Mouse (Mus musculus): ENCODE results near the gene Srrm2. TPM values are rescaled to one million over a fixed set of nuclear protein-coding genes. Genes with fewer than 3 reads are reported as not detected.
"Not testable (repeated sequence)": the region's sequence is repeated elsewhere in the genome, so short reads cannot be mapped to it uniquely, and the experiment has no call there.

Srrm2 gene
- polyA plus RNA-seq, 1 experiment: 720 TPM

GRCm38 (mm10) chr17:23770896-23771283 is 19.4 kb upstream of the Srrm2 start:
- H3K4me1 ChIP-seq (ENCODE audit: control insufficient read depth, insufficient read depth, low read length): peaks cover under 1% of the 10 kb centered on the region; the same call in 1 of the 2 replicates
- peak overlapping the region; percentile 88 for H3K4me3 ChIP-seq (replicated peaks; ENCODE audit: insufficient read depth, low read depth, low read length)
- H3K27ac ChIP-seq (ENCODE audit: insufficient read depth, low read length): peak overlapping the region; percentile 64
- H3K27me3 ChIP-seq (ENCODE audit: control insufficient read depth, insufficient read depth, low read length): no peaks in the 10 kb centered on the region
- TF ChIP-seq CTCF (IDR thresholded peaks at IDR 0.05; ENCODE audit: borderline replicate concordance, insufficient read depth, low read depth, low read length) (no peak), POLR2A (IDR thresholded peaks at IDR 0.05; ENCODE audit: borderline replicate concordance, insufficient read depth, low read length) (no peak)
- DNase-seq: no peak
- under 1% methylated on average over 19 of the region's 19 CpGs for WGBS

- Histone ChIP-seq H3K27me3 (ENCODE audit: control insufficient read depth, insufficient read depth, low read length) (no peaks in the 10 kb centered on the region), H3K4me1 (ENCODE audit: control insufficient read depth, insufficient read depth, low read length) (no peaks in the 10 kb centered on the region), H3K27ac (ENCODE audit: insufficient read depth, low read length) (peak within 1 kb of the TSS; percentile 64), H3K4me3 (replicated peaks; ENCODE audit: insufficient read depth, low read depth, low read length) (peak within 1 kb of the TSS; percentile 88)
- DNase-seq: peak; percentile 99 to 100
- TF ChIP-seq POLR2A (IDR thresholded peaks at IDR 0.05; ENCODE audit: borderline replicate concordance, insufficient read depth, low read length) (peak; percentile 69), CTCF (IDR thresholded peaks at IDR 0.05; ENCODE audit: borderline replicate concordance, insufficient read depth, low read depth, low read length) (no peak)
- WGBS: 3% methylated on average over 58 of the region's 58 CpGs
Measured at GRCm38 (mm10) chr17:23771284-23772218, 18.8 kb upstream of the Srrm2 start, which contains the start of gene Flywch1. Gene Flywch1, minus strand, starts transcription at chr17:23771602.

GRCm38 (mm10) chr17:23772219-23772556 is 18.1 kb upstream of the Srrm2 start:
- peak overlapping the region; percentile 63 for H3K4me3 ChIP-seq (replicated peaks; ENCODE audit: insufficient read depth, low read depth, low read length)
- WGBS: 51% methylated on average over 2 of the region's 2 CpGs
- H3K4me1 ChIP-seq (ENCODE audit: control insufficient read depth, insufficient read depth, low read length); H3K27ac ChIP-seq (ENCODE audit: insufficient read depth, low read length); H3K27me3 ChIP-seq (ENCODE audit: control insufficient read depth, insufficient read depth, low read length); DNase-seq: not testable (repeated sequence)

GRCm38 (mm10) chr17:23773676-23774075 is 16.7 kb upstream of the Srrm2 start:
- DNase-seq: no peak
- Histone ChIP-seq H3K27me3 (ENCODE audit: control insufficient read depth, insufficient read depth, low read length) (no peaks in the 10 kb centered on the region), H3K4me3 (replicated peaks; ENCODE audit: insufficient read depth, low read depth, low read length) (no peak overlapping the region), H3K27ac (ENCODE audit: insufficient read depth, low read length) (no peak overlapping the region), H3K4me1 (ENCODE audit: control insufficient read depth, insufficient read depth, low read length) (no peaks in the 10 kb centered on the region)
- 77% methylated on average over 6 of the region's 6 CpGs for WGBS
- TF ChIP-seq POLR2A (IDR thresholded peaks at IDR 0.05; ENCODE audit: borderline replicate concordance, insufficient read depth, low read length) (no peak), CTCF (IDR thresholded peaks at IDR 0.05; ENCODE audit: borderline replicate concordance, insufficient read depth, low read depth, low read length) (no peak)

DNA sequence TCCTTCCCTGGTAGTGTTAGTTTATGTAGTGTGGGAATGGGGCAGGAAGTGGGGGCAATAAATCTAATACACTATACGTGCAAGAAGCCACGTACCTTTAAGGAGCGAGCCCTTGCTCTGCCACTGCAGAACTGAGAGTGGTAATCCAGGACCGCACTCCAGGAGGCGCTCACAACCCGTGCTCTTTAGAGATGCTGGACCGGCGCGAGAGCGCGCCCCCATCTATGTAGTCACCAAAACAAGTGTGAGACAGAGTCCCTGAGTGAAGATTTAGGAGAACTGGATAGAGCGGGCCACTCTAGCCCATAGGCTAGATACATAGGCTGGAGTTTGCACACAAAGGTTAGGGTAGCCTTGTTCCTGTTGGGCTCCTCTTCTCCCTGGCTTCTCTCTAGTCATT is 16.2 kb upstream of the Srrm2 start:
- 3% methylated on average over 12 of the region's 12 CpGs for WGBS
- TF ChIP-seq POLR2A (IDR thresholded peaks at IDR 0.05; ENCODE audit: borderline replicate concordance, insufficient read depth, low read length) (no peak), CTCF (IDR thresholded peaks at IDR 0.05; ENCODE audit: borderline replicate concordance, insufficient read depth, low read depth, low read length) (peak; percentile 79)
- Histone ChIP-seq H3K27ac (ENCODE audit: insufficient read depth, low read length) (no peak overlapping the region), H3K27me3 (ENCODE audit: control insufficient read depth, insufficient read depth, low read length) (no peaks in the 10 kb centered on the region), H3K4me1 (ENCODE audit: control insufficient read depth, insufficient read depth, low read length) (no peaks in the 10 kb centered on the region), H3K4me3 (replicated peaks; ENCODE audit: insufficient read depth, low read depth, low read length) (no peak overlapping the region)
- DNase-seq: peak; percentile 81 to 86

DNA sequence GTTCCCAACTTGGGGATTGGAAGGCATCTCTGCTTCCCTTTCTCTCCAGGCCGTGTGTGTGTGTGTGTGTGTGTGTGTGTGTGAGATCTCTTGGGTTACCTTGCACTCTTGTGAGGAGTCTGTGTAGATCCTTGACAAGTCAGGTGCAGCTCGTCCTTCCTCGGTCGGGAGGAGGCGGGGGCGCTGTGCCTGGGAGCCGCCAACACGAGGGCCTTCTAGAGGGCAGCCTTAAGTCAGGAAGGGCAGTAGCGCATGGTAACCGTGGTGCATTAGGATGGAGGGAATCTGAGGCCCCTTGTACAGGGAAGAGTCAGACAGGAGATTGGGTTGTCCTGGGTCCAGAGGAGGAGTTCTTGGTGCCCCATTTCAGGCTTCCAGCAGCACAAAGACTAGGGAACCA is 14.1 kb upstream of the Srrm2 start:
- TF ChIP-seq POLR2A (IDR thresholded peaks at IDR 0.05; ENCODE audit: borderline replicate concordance, insufficient read depth, low read length): no peak
- Histone ChIP-seq H3K27ac (ENCODE audit: insufficient read depth, low read length) (no peak overlapping the region), H3K27me3 (ENCODE audit: control insufficient read depth, insufficient read depth, low read length) (no peaks in the 10 kb centered on the region), H3K4me1 (ENCODE audit: control insufficient read depth, insufficient read depth, low read length) (no peaks in the 10 kb centered on the region), H3K4me3 (replicated peaks; ENCODE audit: insufficient read depth, low read depth, low read length) (no peak overlapping the region)
- DNase-seq: no peak
- WGBS: 78% methylated on average over 10 of the region's 10 CpGs

DNA sequence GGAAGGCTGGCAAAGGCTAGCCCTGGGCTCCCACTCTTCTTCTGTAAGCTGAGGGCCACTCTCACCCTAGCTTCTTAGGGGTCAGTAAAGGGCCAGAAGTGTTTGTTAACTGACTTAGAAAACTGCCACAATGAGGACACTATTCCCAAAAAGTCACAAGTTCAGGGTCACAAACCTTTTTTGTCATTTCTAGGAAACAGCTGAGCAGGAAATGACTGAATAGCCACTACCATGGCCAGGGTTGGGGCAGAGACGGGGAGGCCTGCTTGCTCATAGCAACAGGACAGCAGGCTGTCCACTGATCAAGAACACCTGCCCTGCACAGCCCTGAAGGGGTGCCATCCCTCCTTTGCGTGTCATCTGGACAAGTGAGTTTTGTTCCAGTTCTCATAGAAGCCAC is 13.2 kb upstream of the Srrm2 start:
- DNase-seq: no peak
- no peaks in the 10 kb centered on the region for H3K27me3 ChIP-seq (ENCODE audit: control insufficient read depth, insufficient read depth, low read length)
- no peaks in the 10 kb centered on the region for H3K4me1 ChIP-seq (ENCODE audit: control insufficient read depth, insufficient read depth, low read length)
- no peak overlapping the region for H3K4me3 ChIP-seq (replicated peaks; ENCODE audit: insufficient read depth, low read depth, low read length)
- no peak for TF ChIP-seq CTCF (IDR thresholded peaks at IDR 0.05; ENCODE audit: borderline replicate concordance, insufficient read depth, low read depth, low read length)
- no peak for TF ChIP-seq POLR2A (IDR thresholded peaks at IDR 0.05; ENCODE audit: borderline replicate concordance, insufficient read depth, low read length)
- no peak overlapping the region for H3K27ac ChIP-seq (ENCODE audit: insufficient read depth, low read length)
- WGBS: 84% methylated on average over 2 of the region's 2 CpGs

- H3K4me1 ChIP-seq (ENCODE audit: control insufficient read depth, insufficient read depth, low read length): no peaks in the 10 kb centered on the region
- 41% methylated on average over 2 of the region's 2 CpGs for WGBS
- TF ChIP-seq CTCF (IDR thresholded peaks at IDR 0.05; ENCODE audit: borderline replicate concordance, insufficient read depth, low read depth, low read length): no peak
- TF ChIP-seq POLR2A (IDR thresholded peaks at IDR 0.05; ENCODE audit: borderline replicate concordance, insufficient read depth, low read length): no peak
- no peak for DNase-seq
- H3K27me3 ChIP-seq (ENCODE audit: control insufficient read depth, insufficient read depth, low read length): no peaks in the 10 kb centered on the region
- no peak overlapping the region for H3K4me3 ChIP-seq (replicated peaks; ENCODE audit: insufficient read depth, low read depth, low read length)
- no peak overlapping the region for H3K27ac ChIP-seq (ENCODE audit: insufficient read depth, low read length)
Measured at GRCm38 (mm10) chr17:23778447-23778846, 11.9 kb upstream of the Srrm2 start.

Measured in cerebellum, adult 2 months (tissue).